Mouse (Mus musculus) hindbrain, embryonic 14.5 days (tissue): ENCODE results near the gene Scrg1. TPM values are rescaled to one million over a fixed set of nuclear protein-coding genes. Genes with fewer than 3 reads are reported as not detected.

Experiments
- ATAC-seq: fragments of 200-750 bp; cut with Nextera tagmentation; 2 replicates; pipeline ENCODE4 v1.8.0; 2017; ENCODE audit warnings: moderate number of reproducible peaks, mild to moderate bottlenecking, moderate TSS enrichment, moderate library complexity; ENCODE audit not compliant: low FRiP score
- DNase-seq: peaks from one replicate; pipeline ENCODE4 v3.0.0-alpha.2; 2015; ENCODE audit warnings: low spot score
- H3K27ac ChIP-seq: fragments of 300-500 bp; sonication (generic); 2 replicates; pipeline ENCODE4 v1.5.1; 2014; ENCODE audit warnings: mild to moderate bottlenecking, moderate library complexity
- H3K27me3 ChIP-seq: fragments of 300-500 bp; sonication (generic); 2 replicates; pipeline ENCODE4 v1.6.1; 2014; ENCODE audit warnings: mild to moderate bottlenecking, low read length, mixed read lengths; ENCODE audit not compliant: control insufficient read depth, insufficient read depth
- H3K36me3 ChIP-seq: fragments of 300-500 bp; sonication (generic); replicated peaks from 2 replicates; pipeline ENCODE4 v1.6.1; 2014; ENCODE audit not compliant: control insufficient read depth, insufficient read depth
- H3K4me1 ChIP-seq: fragments of 300-500 bp; sonication (generic); replicated peaks from 2 replicates; pipeline ENCODE4 v1.6.1; 2014; ENCODE audit warnings: antibody characterized with exemption, low read length, mixed read lengths; ENCODE audit not compliant: control insufficient read depth, insufficient read depth
- H3K4me2 ChIP-seq: fragments of 300-500 bp; sonication (generic); replicated peaks from 2 replicates; pipeline ENCODE4 v1.6.1; 2014; ENCODE audit warnings: mild to moderate bottlenecking, moderate library complexity
- H3K4me3 ChIP-seq: fragments of 300-500 bp; sonication (generic); replicated peaks from 2 replicates; pipeline ENCODE4 v1.5.1; 2014; ENCODE audit warnings: mild to moderate bottlenecking, low read length
- H3K9ac ChIP-seq: fragments of 300-500 bp; sonication (generic); 2 replicates; pipeline ENCODE4 v1.6.1; 2014
- H3K9me3 ChIP-seq: fragments of 300-500 bp; sonication (generic); 2 replicates; pipeline ENCODE4 v1.6.1; 2016; ENCODE audit warnings: low read length; ENCODE audit not compliant: control insufficient read depth
- WGBS: fragments of 180-500 bp; shearing (Covaris S2); extraction: QIAGEN DNeasy Blood & Tissue Kit; methylation state at CpG from one replicate; pipeline ENCODE4 v1.1.7; 2014; 5-methylcytosine and 5-hydroxymethylcytosine counted together
- polyA plus RNA-seq: library from polyadenylated mRNA; unstranded; fragments of >200 nt; fragmentation: Nextera tagmentation; extraction: Ambion mirVana; gene quantifications from 2 replicates; pipeline ENCODE4 v1.2.1, GENCODE M21; 2014

The Scrg1 gene
- polyA plus RNA-seq: 8.9 and 10.2 TPM in 2 replicates

- ATAC-seq: no peak
These were observed at the start of gene Scrg1 for GRCm38 (mm10) chr8:57455765-57456164. Gene Scrg1 (plus strand): TSS chr8:57455923.

GRCm38 (mm10) chr8:57406366-57406765, 49.4 kb upstream of the Scrg1 start:
- H3K4me1 ChIP-seq: no peaks in the 10 kb centered on the region; the same call in 1 of the 2 replicates
- WGBS: 86% methylated on average over 4 of the region's 4 CpGs

More at GRCm38 (mm10) chr8:57455765-57456164, at the start of gene Scrg1:
- Histone ChIP-seq H3K4me2 (no peak within 1 kb of the TSS), H3K4me3 (no peak within 1 kb of the TSS), H3K27ac (no peak within 1 kb of the TSS), H3K36me3 (no peaks in the 10 kb centered on the region), H3K9me3 (no peaks in the 10 kb centered on the region), H3K9ac (no peak within 1 kb of the TSS), H3K4me1 (no peaks in the 10 kb centered on the region), H3K27me3 (no peaks in the 10 kb centered on the region)
- 70% methylated on average over 3 of the region's 3 CpGs for WGBS
- no peak for DNase-seq

GRCm38 (mm10) chr8:57409333-57409732, 46.4 kb upstream of the Scrg1 start:
- no peak overlapping the region for H3K4me2 ChIP-seq
- WGBS: 35% methylated on average over 2 of the region's 2 CpGs
- ATAC-seq: no peak
- H3K27ac ChIP-seq: no peak overlapping the region
- peaks cover 8% of the 10 kb centered on the region; the same call in 1 of the 2 replicates for H3K27me3 ChIP-seq
- no peak overlapping the region for H3K9ac ChIP-seq
- no peaks in the 10 kb centered on the region for H3K9me3 ChIP-seq
- no peaks in the 10 kb centered on the region; the same call in 1 of the 2 replicates for H3K4me1 ChIP-seq
- DNase-seq: no peak
- no peaks in the 10 kb centered on the region for H3K36me3 ChIP-seq
- no peak overlapping the region for H3K4me3 ChIP-seq

More at GRCm38 (mm10) chr8:57406366-57406765, 49.4 kb upstream of the Scrg1 start:
- no peaks in the 10 kb centered on the region for H3K36me3 ChIP-seq
- no peaks in the 10 kb centered on the region for H3K9me3 ChIP-seq
- no peak overlapping the region for H3K4me3 ChIP-seq
- no peak overlapping the region for H3K4me2 ChIP-seq
- H3K27me3 ChIP-seq: peaks cover 8% of the 10 kb centered on the region; the same call in 1 of the 2 replicates
- no peak overlapping the region for H3K27ac ChIP-seq
- DNase-seq (no peak), ATAC-seq (no peak)
- H3K9ac ChIP-seq: no peak overlapping the region

- peaks cover 8% of the 10 kb centered on the region; the same call in 1 of the 2 replicates for H3K27me3 ChIP-seq
- WGBS: 18% methylated on average over 15 of the region's 15 CpGs
- ATAC-seq (peak; percentile 15; the same call in 1 of the 2 replicates), DNase-seq (no peak)
- peak overlapping the region; percentile 43 for H3K4me2 ChIP-seq
- H3K4me3 ChIP-seq: peak overlapping the region; percentile 2
- no peaks in the 10 kb centered on the region; the same call in 1 of the 2 replicates for H3K4me1 ChIP-seq
- H3K9me3 ChIP-seq: no peaks in the 10 kb centered on the region
- H3K36me3 ChIP-seq: no peaks in the 10 kb centered on the region
- no peak overlapping the region for H3K27ac ChIP-seq
- H3K9ac ChIP-seq: no peak overlapping the region
These were observed 45.8 kb upstream of the Scrg1 start for GRCm38 (mm10) chr8:57409779-57410472.

GRCm38 (mm10) chr8:57410473-57410863, 45.3 kb upstream of the Scrg1 start:
- H3K4me3 ChIP-seq: peak overlapping the region; percentile 2
- H3K9me3 ChIP-seq: no peaks in the 10 kb centered on the region
- H3K4me1 ChIP-seq: no peaks in the 10 kb centered on the region; the same call in 1 of the 2 replicates
- peak; percentile 69 for DNase-seq
- H3K27ac ChIP-seq: no peak overlapping the region
- peak overlapping the region; percentile 43 for H3K4me2 ChIP-seq
- WGBS: 4% methylated on average over 16 of the region's 16 CpGs
- peaks cover 8% of the 10 kb centered on the region; the same call in 1 of the 2 replicates for H3K27me3 ChIP-seq
- peak; percentile 52; the same call in 1 of the 2 replicates for ATAC-seq
- H3K36me3 ChIP-seq: no peaks in the 10 kb centered on the region
- no peak overlapping the region for H3K9ac ChIP-seq

- 82% methylated on average over 6 of the region's 6 CpGs for WGBS
- H3K9ac ChIP-seq: no peak overlapping the region
- no peaks in the 10 kb centered on the region for H3K36me3 ChIP-seq
- no peaks in the 10 kb centered on the region; the same call in 1 of the 2 replicates for H3K4me1 ChIP-seq
- DNase-seq: no peak
- ATAC-seq: no peak
- H3K4me2 ChIP-seq: no peak overlapping the region
- H3K27me3 ChIP-seq: peaks cover 8% of the 10 kb centered on the region; the same call in 1 of the 2 replicates
- no peak overlapping the region for H3K4me3 ChIP-seq
- no peaks in the 10 kb centered on the region for H3K9me3 ChIP-seq
- no peak overlapping the region for H3K27ac ChIP-seq
These were observed 44.4 kb upstream of the Scrg1 start for GRCm38 (mm10) chr8:57411366-57411765.

- H3K36me3 ChIP-seq: no peaks in the 10 kb centered on the region
- H3K4me3 ChIP-seq: no peak overlapping the region
- H3K9ac ChIP-seq: no peak overlapping the region
- 0 out of 2 replicates have a peak, but pooled peaks cover 3% of the 10 kb centered on the region for H3K9me3 ChIP-seq
- no peak for ATAC-seq
- WGBS: 93% methylated on average over 5 of the region's 5 CpGs
- no peaks in the 10 kb centered on the region for H3K4me1 ChIP-seq
- H3K27ac ChIP-seq: no peak overlapping the region
- no peak for DNase-seq
- no peaks in the 10 kb centered on the region for H3K27me3 ChIP-seq
- no peak overlapping the region for H3K4me2 ChIP-seq
These were observed 38.9 kb upstream of the Scrg1 start for GRCm38 (mm10) chr8:57416827-57417226.

GRCm38 (mm10) chr8:57426074-57426473, 29.6 kb upstream of the Scrg1 start:
- WGBS: 20% methylated on average over 3 of the region's 3 CpGs
- H3K36me3 ChIP-seq: no peaks in the 10 kb centered on the region
- DNase-seq (peak; percentile 65), ATAC-seq (no peak)
- no peak overlapping the region for H3K9ac ChIP-seq
- H3K4me1 ChIP-seq: no peaks in the 10 kb centered on the region
- H3K27me3 ChIP-seq: no peaks in the 10 kb centered on the region; the same call in 1 of the 2 replicates
- H3K9me3 ChIP-seq: no peaks in the 10 kb centered on the region
- H3K4me2 ChIP-seq: no peak overlapping the region
- no peak overlapping the region for H3K4me3 ChIP-seq
- H3K27ac ChIP-seq: no peak overlapping the region

GRCm38 (mm10) chr8:57427581-57428366, 27.9 kb upstream of the Scrg1 start:
- no peak overlapping the region for H3K27ac ChIP-seq
- 74% methylated on average over 18 of the region's 18 CpGs for WGBS
- H3K9me3 ChIP-seq: no peaks in the 10 kb centered on the region
- no peak for ATAC-seq
- H3K36me3 ChIP-seq: no peaks in the 10 kb centered on the region
- no peak overlapping the region for H3K4me3 ChIP-seq
- no peaks in the 10 kb centered on the region for H3K4me1 ChIP-seq
- DNase-seq: no peak
- no peaks in the 10 kb centered on the region; the same call in 1 of the 2 replicates for H3K27me3 ChIP-seq
- no peak overlapping the region for H3K9ac ChIP-seq
- H3K4me2 ChIP-seq: no peak overlapping the region
